Mouse (Mus musculus): ENCODE measurements around the gene 1700074P13Rik.
"Not testable (repeated sequence)": the region's sequence is repeated elsewhere in the genome, so short reads cannot be mapped to it uniquely, and the experiment has no call there.

Gene 1700074P13Rik

GRCm38 (mm10) chr6:40940457-40940856 is at the start of gene 1700074P13Rik:
TSS of gene 1700074P13Rik (minus strand) at chr6:40940557.
- DNase-seq (ENCODE audit: low read depth, low spot score), result no peak

DNA sequence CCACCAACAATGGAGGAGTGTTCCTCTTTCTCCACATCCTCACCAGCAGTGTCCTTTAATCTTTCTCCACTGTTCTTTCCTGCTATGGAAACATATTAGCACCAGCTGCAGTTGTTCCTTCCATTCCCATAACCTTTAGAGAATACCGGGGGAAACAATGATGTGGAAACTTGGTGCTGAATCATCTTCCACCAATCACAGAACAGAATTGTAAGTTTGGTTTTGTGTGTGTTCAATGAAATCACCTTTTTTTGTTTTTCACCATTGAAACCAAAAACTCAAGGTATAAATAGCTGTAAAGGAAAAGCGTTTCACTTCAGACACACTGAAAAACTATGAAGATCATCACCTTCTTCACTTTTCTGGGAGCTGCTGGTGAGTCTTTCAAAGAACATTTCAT is 24.1 kb upstream of the 1700074P13Rik start, which contains the start of gene 1810009J06Rik:
1810009J06Rik (plus strand) TSS at position 301 of the 400 bp plus-strand sequence.
- not testable (repeated sequence) for DNase-seq (ENCODE audit: low read depth, low spot score)

DNA sequence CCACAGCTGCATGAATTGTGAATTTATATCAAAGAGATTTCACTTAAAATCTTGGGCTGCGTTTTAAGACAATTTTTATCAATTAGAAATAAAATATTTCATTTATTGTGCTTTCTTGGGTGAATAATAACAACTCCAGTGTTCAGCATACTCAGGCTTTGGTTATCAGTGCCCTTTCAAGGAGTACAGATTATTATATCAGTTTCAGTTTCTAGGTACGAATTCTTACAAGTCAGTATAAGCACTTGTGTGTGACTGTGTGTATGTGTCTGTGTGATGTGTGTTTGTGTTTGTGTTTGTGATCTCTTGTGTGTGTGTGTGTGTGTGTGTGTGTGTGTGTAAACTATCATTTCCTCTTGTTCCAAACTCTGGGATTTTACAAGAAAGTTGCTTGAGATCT is 13.4 kb upstream of the 1700074P13Rik start:
- DNase-seq (ENCODE audit: low read depth, low spot score), result no peak

DNA sequence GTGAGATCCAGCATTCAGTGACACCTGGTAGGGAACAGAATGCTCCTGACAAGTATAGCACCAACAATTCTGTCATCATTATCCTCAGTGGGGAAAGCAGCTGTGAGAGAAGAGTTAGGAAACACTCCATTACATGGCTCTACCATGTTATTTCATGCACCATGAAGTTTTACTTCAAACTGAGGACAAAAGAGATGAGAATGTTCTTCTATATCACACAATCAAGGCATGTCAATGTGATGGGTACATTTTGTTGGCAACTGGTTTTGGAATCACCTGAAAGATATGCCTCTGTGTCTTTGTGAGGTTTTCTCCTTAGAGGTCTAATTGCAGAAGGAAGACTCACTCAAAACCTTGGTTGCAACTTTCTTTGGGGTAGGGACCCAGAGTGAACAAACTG is 11.4 kb upstream of the 1700074P13Rik start, which contains the start of gene Gm4744:
Gm4744 (minus strand) TSS at position 101 of the 400 bp plus-strand sequence.
- DNase-seq (ENCODE audit: low read depth, low spot score), result no peak

DNA sequence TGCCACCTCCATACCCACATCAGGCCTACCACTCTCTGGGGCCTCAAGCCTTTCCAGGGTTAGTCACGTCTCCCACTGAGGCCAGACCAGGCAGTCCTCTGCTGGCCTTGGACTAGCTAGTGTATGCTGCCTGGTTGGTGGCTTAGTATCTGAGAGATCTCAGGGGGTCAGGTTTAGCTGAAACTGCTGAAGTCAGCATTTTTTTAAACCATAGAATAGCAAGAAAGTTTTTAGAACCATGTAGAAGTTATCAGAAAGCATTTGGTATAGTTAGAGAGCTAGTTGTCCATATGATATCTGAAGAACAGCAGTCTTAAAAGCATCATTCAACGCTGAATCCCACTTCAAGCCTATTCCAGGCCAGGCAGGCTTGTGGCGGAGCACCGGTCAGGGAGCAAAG is 20.4 kb downstream of the 1700074P13Rik start:
- no peak for DNase-seq (ENCODE audit: low read depth, low spot score)

DNA sequence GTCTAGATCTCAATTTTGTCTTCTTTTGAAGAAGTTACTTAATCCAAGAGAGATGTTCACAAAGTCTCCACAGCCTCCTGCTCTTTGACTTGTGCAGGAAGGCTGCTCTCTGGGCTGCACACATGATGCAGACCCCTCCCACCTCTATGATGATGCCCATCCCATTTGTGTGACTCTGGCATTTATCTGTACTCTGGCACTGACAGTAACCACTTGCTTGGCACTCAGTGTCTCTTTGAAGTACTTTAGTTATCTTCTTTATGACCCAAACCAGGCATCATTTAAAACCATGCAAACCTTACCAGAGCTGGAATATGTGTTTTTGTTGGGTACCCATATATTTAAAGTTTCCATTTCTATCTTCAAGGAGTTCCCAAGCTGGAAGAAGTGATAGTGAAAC is 40.1 kb downstream of the 1700074P13Rik start, which contains the start of gene Prss58:
Prss58 (minus strand) TSS at position 101 of the 400 bp plus-strand sequence.
- DNase-seq (ENCODE audit: low read depth, low spot score), result no peak

- no peak for DNase-seq (ENCODE audit: low read depth, low spot score)
Measured at GRCm38 (mm10) chr6:40894716-40895115, 45.6 kb downstream of the 1700074P13Rik start.

- DNase-seq (ENCODE audit: low read depth, low spot score), result no peak
Measured at GRCm38 (mm10) chr6:40893577-40893976, 46.8 kb downstream of the 1700074P13Rik start.

DNA sequence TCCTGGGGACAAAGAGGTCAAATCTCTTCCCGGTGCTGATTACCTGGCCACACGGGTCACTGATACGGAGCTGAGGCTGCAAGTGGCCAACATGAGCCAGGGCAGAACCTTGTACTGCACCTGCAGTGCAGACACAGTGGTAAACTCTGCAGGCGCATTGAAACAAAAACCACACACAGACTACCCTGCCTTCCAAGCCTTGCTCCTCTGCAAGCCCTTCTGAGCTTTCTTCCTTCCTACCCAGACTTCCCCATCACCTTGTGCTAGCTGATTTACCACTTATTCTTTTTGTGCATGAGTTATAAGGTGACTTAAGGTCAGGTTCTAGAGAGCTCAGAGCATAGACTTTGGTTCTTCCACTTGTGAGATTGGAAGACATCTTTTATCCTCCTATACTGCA is 48.6 kb downstream of the 1700074P13Rik start:
- DNase-seq (ENCODE audit: low read depth, low spot score), result no peak

- no peak for DNase-seq (ENCODE audit: low read depth, low spot score)
Measured at GRCm38 (mm10) chr6:40890973-40891372, 49.4 kb downstream of the 1700074P13Rik start.

- DNase-seq (ENCODE audit: low read depth, low spot score), result no peak
Measured at GRCm38 (mm10) chr6:40887394-40887793, 53.0 kb downstream of the 1700074P13Rik start, which contains the start of gene Moxd2. TSS of gene Moxd2 (minus strand) at chr6:40887494.
